ENCODE assay signal across 8 mouse cellular contexts in the genomic region with DNA sequence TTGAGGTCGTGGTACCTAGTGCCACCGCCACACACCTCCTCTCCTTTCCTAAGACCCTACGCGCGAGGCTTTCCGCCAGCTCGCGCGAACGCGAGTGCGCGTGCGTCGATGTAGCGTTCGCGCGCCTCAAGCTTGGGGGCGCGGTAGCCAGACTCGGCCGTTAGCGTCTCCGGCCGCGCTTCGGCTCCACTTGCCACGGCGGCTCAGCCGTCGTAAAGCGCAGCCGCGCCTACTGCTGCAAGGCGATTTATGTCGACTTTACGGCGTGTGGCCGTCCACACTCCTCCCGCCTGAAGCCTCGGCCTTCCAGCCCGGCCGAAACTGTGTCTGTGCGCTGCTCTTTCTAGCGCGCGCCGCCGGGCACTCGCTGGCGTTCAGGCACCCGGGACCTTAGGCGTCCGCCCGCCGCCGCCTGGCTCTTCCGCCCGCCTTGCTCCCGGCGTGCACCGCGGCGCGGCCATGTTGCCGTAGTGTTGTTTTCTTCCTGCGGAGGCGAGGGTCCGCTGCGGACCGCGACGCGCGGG. TPM values are rescaled to one million over a fixed set of nuclear protein-coding genes. Genes with fewer than 3 reads are reported as not detected.
DNase-seq lines count a peak whose midpoint lies in the region; ATAC-seq and TF ChIP-seq lines count a peak whose summit lies in the region.

A gene (plus strand): TSS at position 400 of the 524 bp plus-strand sequence.

- no peaks in the 10 kb centered on the region for H3K27me3 ChIP-seq in kidney, embryonic 14.5 days (ENCODE audit: control insufficient read depth, insufficient read depth, low read length)
- H3K27me3 ChIP-seq in limb, embryonic 15.5 days = no peaks in the 10 kb centered on the region

- no peaks in the 10 kb centered on the region for H3K36me3 ChIP-seq in kidney, embryonic 14.5 days (ENCODE audit: control insufficient read depth, insufficient read depth, low read length)
- H3K36me3 ChIP-seq in limb, embryonic 15.5 days = no peaks in the 10 kb centered on the region

- under 1% methylated on average over 76 of the region's 76 CpGs for WGBS in kidney, embryonic 14.5 days
- under 1% methylated on average over 76 of the region's 76 CpGs for WGBS in limb, embryonic 15.5 days

- peak within 1 kb of the TSS; percentile 70 for H3K4me2 ChIP-seq in kidney, embryonic 14.5 days (replicated peaks; ENCODE audit: low read depth, low read length)
- peak within 1 kb of the TSS; percentile 58 for H3K4me2 ChIP-seq in limb, embryonic 15.5 days

- H3K4me3 ChIP-seq in bone marrow macrophage, adult 2 months (ENCODE audit: insufficient read depth, low read length) = peak within 1 kb of the TSS; percentile 69
- H3K4me3 ChIP-seq in embryonic fibroblast, embryonic 13.5 days (ENCODE audit: insufficient read depth, low read length) = peak within 1 kb of the TSS; percentile 69
- peak within 1 kb of the TSS; percentile 97 for H3K4me3 ChIP-seq in kidney, embryonic 14.5 days (ENCODE audit: low read length)
- H3K4me3 ChIP-seq in limb, embryonic 15.5 days = peak within 1 kb of the TSS; percentile 92

- peaks cover 16% of the 10 kb centered on the region for H3K4me1 ChIP-seq in bone marrow macrophage, adult 2 months (ENCODE audit: control insufficient read depth, insufficient read depth, low read length)
- H3K4me1 ChIP-seq in embryonic fibroblast, embryonic 13.5 days (ENCODE audit: control insufficient read depth, insufficient read depth, low read length) = no peaks in the 10 kb centered on the region; the same call in 1 of the 2 replicates
- peaks cover 4% of the 10 kb centered on the region for H3K4me1 ChIP-seq in kidney, embryonic 14.5 days (ENCODE audit: control insufficient read depth, insufficient read depth, low read length)
- H3K4me1 ChIP-seq in limb, embryonic 15.5 days = peaks cover 12% of the 10 kb centered on the region

- H3K27ac ChIP-seq in bone marrow macrophage, adult 2 months (ENCODE audit: insufficient read depth, low read depth, low read length) = peak within 1 kb of the TSS; percentile 89
- H3K27ac ChIP-seq in embryonic fibroblast, embryonic 13.5 days (ENCODE audit: insufficient read depth, low read length) = peak within 1 kb of the TSS; percentile 90
- peak within 1 kb of the TSS; percentile 100 for H3K27ac ChIP-seq in kidney, embryonic 14.5 days (ENCODE audit: low read depth, low read length)
- H3K27ac ChIP-seq in limb, embryonic 15.5 days = peak within 1 kb of the TSS; percentile 100

- no peaks in the 10 kb centered on the region for H3K9me3 ChIP-seq in kidney, embryonic 14.5 days (ENCODE audit: control insufficient read depth, low read length)
- H3K9me3 ChIP-seq in limb, embryonic 15.5 days = no peaks in the 10 kb centered on the region

- TF ChIP-seq CTCF in bone marrow macrophage, adult 2 months (IDR thresholded peaks at IDR 0.05; ENCODE audit: low read depth, low read length) = no peak
- no peak for TF ChIP-seq CTCF in embryonic fibroblast, embryonic 13.5 days (IDR thresholded peaks at IDR 0.05; ENCODE audit: borderline replicate concordance, insufficient read depth, low read length)

- peak; percentile 97 for DNase-seq in A20 (ENCODE audit: low read depth, low spot score)
- DNase-seq in heart, adult 9 months (ENCODE audit: low spot score in 2 of 2) = peak; percentile 80 to 88
- peak; percentile 56 to 71 for DNase-seq in monocyte, adult 2 months (ENCODE audit: low read depth in 1 of 2, low spot score in 2 of 2)
- DNase-seq in spleen, postnatal 36 days (ENCODE audit: low spot score in 2 of 2) = peak; percentile 85

- TF ChIP-seq POLR2A in bone marrow macrophage, adult 2 months (IDR thresholded peaks at IDR 0.05; ENCODE audit: borderline replicate concordance, low read depth, low read length) = peak; percentile 1; the same call in 1 of the 2 replicates
- peak; percentile 98 for TF ChIP-seq POLR2A in embryonic fibroblast, embryonic 13.5 days (IDR thresholded peaks at IDR 0.05; ENCODE audit: low read depth, low read length)

- peak; percentile 94 for ATAC-seq in kidney, embryonic 14.5 days (ENCODE audit: low FRiP score, low TSS enrichment)
- peak; percentile 90 for ATAC-seq in limb, embryonic 15.5 days (ENCODE audit: insufficient number of reproducible peaks, low FRiP score, low TSS enrichment, low read depth)

- H3K9ac ChIP-seq in kidney, embryonic 14.5 days (ENCODE audit: low read depth, low read length) = peak within 1 kb of the TSS; percentile 100
- H3K9ac ChIP-seq in limb, embryonic 15.5 days = peak within 1 kb of the TSS; percentile 99

RNA-seq across cellular contexts. Expression of the gene that starts here (rescaled TPM):
- polyA plus RNA-seq in bone marrow macrophage, adult 2 months (2012; ENCODE audit: insufficient read depth, insufficient read length, missing spikeins) = 39.2 and 42.6 TPM in 2 replicates
- 24.2 and 26.4 TPM in 2 replicates for polyA plus RNA-seq in embryonic fibroblast, embryonic 13.5 days (2011; ENCODE audit: insufficient read length, low read depth, missing spikeins)
- 12.3 and 25.4 TPM in 2 replicates for polyA plus RNA-seq in kidney, embryonic 14.5 days (2014; fragmentation: Nextera tagmentation; extraction: Ambion mirVana)
- 9.4 and 11.3 TPM in 2 replicates for polyA plus RNA-seq in limb, embryonic 15.5 days (2015; fragmentation: Nextera tagmentation; extraction: Ambion mirVana)

Comparison
In these comparisons a context has a peak if more than half of its experiments do, and no peak if none do; other contexts are left out.
1. Peak in every context shown above with its lines: DNase-seq, ATAC-seq, H3K4me3 ChIP-seq and H3K27ac ChIP-seq.